Mouse (Mus musculus) heart, adult 11 months (tissue): Measurements from ENCODE around the gene Sh3glb1.

ENCODE experiments used
- DNase-seq: peaks from one replicate; pipeline ENCODE4 v3.0.0; 2022

Sh3glb1 gene

GRCm38 (mm10) chr3:144714606-144715005 lies 5.5 kb downstream of the Sh3glb1 start:
- DNase-seq: peak; percentile 93

- peak; percentile 95 for DNase-seq
Measured at GRCm38 (mm10) chr3:144714126-144714525, 6.0 kb downstream of the Sh3glb1 start.

GRCm38 (mm10) chr3:144711607-144712206 lies 8.4 kb downstream of the Sh3glb1 start:
- peak; percentile 87 for DNase-seq

GRCm38 (mm10) chr3:144708612-144709011 lies 11.5 kb downstream of the Sh3glb1 start:
- DNase-seq: peak; percentile 80

GRCm38 (mm10) chr3:144703959-144704358 lies 16.2 kb downstream of the Sh3glb1 start:
- no peak for DNase-seq

DNA sequence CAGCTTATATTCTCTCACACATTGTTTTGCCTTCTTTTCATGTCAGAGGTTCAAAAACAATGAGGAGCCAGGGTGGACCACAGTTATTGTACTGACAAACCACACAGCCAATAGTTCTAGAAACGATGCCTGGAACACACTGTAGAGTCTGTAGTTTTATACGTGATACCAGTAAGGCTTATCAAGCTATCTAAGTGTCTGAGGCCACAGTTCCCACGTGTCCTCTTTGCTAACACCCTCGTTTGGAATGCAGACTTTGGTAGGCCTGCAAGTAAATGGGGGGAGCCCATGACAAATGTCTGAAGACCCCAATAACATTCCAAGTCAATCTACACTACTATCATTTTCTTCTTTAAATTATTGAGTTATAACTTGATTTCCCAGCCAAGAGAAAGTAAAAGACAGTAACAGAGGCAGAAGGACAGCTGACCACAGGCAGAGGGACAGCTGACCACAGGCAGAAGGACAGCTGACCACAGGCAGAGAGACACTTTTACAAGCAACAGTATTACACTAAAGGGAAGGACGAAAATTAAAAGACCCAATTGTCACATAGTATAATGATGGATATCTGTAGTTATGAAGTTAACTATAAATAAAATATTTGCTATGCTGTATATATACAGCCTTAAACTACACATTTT lies 21.2 kb downstream of the Sh3glb1 start:
- DNase-seq: no peak

DNA sequence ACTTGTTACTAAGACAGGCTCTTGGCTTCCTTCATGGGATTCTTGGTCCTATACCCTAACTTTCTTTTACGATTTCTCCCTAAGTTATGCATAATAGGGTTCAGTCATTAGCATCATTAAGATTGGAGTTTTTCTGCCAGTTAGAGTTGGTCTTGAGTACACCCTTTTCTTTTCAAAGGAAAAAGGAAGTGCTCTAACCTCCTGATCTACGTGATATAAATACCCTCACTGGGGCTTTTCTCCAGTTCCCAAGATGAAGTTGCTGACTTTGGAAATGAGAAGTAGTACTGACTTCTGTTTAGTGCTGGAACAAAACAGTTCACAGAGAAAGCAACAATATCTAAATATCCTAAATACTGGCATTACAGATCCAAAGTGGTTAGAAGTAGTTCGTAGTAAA lies 22.2 kb downstream of the Sh3glb1 start:
- no peak for DNase-seq

DNA sequence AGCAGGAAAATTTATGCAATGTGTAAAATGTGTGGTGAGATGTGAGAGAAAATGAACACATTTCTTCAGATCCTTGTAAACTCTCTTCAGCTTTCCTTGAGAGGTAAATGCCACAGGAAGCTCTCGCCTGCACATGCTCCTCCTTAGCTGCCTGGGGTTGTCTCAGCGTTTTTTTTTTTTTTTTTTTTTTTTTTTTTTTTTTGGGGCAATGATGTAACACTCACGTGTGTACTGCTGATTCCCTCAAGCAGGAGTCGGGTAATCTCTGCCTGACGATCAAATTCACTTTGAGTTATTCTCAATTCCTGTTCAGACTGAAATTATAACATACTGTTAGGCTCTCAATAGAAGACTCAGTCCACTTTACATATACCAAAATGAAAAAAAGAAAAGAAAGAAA lies 23.0 kb downstream of the Sh3glb1 start:
- DNase-seq: no peak

DNA sequence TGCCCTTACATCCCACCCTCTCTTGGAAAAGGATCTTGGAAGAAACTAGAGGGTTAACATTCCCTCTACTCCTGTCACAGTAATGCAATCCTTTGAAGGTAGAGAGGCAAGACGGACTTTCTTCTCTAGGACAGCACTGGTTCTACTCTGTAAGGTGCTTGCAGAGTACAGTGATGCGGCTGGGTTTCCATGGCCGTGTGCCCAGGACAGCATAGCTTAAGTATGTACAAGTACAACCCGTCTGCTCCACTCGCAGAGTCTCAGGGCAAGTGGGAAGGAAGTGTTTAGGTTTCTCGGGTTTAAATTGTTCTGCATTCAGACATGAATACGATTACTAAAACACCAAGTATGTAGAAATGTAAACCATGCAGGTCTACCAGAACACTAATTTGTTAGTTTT lies 25.2 kb downstream of the Sh3glb1 start:
- no peak for DNase-seq

- peak; percentile 81 for DNase-seq
Measured at GRCm38 (mm10) chr3:144694040-144694439, 26.1 kb downstream of the Sh3glb1 start.

DNA sequence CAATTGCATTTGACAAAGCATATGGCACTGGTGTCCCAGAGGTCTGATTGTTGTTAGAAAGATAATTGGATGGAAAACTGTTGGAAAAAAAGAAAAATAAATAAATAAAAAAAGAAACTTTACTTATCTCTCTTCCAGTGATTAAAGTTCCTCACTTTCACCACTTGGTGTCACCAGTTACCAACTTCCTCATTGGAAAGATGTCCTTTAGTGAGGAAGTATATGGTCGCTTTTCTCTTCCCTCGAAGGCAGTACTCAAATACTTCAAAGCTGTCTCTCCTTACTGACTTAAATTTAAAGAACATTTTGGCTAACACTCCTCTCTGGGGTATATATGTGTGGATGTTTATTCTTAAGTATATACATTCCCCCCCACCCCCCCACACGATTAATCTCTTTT lies 28.1 kb downstream of the Sh3glb1 start:
- no peak for DNase-seq

- no peak for DNase-seq
Measured at GRCm38 (mm10) chr3:144689236-144689635, 30.9 kb downstream of the Sh3glb1 start.

GRCm38 (mm10) chr3:144688284-144688683 lies 31.9 kb downstream of the Sh3glb1 start:
- no peak for DNase-seq

DNA sequence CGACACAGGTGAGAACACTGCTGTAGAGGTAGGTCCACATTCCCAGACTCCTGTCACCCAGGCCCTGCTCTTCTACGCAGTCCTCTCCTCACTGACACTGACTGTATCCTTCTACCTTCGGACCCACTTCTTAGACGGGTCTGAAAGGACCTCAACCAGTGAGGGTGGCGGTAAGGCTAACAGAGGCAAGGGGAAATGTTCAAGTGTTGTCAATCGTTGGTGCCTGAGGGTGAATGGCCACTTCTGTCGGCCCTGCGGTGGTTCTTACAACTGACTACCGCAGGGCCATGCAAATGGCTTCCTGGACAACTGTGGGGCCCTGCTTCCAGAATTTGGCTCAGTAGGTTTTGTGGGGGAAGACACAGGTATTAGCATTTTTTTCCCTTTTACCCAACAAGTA lies 32.5 kb downstream of the Sh3glb1 start:
- peak; percentile 72 for DNase-seq

DNA sequence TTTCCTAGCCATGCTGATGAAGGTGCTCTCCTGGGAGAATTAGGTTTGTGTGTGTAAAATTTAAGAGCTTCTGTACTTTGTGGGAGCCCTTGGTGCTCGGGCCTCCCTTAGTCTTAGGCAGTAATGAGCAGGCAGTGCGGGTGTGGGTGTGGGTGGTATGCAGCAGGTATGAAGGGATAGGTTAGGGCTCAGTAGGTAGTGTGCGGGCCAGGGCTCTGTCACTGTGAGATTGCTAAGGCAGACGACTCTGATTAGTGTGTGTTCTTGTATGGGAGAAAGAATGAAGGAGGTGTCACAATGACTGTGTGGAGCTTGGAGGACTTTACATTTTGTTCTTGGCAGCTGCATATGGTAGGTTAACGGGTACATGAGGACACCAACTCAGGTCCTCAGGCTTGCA lies 34.0 kb downstream of the Sh3glb1 start:
- no peak for DNase-seq

DNA sequence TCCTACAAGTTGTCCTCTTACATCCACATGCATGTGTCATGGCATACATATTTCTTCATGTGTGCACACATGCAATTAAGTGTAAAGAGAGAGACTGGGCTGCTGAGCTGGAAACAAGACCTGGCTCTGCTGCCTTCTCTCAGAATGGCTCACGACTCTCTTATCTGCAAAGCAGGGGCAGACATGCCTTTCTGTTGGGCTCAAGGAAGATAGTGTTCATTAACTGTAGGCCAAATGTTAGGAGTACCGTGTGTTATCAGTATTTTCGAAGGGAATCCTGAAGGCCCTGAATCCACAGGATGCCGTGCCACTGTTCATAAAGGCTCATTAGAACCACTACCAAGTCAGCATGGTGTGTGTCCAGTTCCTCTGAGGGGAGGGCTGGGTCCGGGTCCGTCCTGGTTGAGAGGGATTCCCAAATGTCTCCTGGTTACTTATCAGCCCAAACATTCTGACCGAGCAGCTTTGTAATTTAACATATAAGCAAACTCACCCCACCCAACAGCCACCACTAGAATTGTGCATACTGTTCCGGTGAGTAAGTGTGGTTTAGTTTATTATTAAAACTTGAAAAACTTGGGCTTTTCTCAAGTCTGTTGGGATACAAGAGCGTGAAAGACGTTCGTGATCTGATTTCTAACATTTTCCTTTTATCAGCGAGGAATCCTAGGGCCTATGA lies 36.9 kb downstream of the Sh3glb1 start:
- no peak for DNase-seq

DNA sequence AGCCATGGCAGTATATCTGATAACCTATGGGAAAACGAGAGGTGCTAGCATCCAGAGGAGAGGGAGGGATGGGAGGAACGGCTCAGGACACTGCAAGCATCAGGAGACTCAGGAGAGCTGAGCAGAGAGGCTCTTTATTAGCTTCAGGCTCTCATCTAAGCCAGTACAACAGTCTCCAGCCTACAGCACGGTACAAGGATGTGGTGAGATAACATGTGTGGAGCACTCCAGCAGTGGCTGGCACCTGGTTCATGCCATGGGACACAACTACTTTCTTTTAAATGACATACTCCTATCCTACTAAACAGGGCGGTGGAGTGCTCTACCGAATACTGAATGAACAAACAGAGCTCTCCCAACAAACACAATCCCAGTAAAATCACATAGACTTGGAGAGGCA lies 38.6 kb downstream of the Sh3glb1 start:
- DNase-seq: no peak

DNA sequence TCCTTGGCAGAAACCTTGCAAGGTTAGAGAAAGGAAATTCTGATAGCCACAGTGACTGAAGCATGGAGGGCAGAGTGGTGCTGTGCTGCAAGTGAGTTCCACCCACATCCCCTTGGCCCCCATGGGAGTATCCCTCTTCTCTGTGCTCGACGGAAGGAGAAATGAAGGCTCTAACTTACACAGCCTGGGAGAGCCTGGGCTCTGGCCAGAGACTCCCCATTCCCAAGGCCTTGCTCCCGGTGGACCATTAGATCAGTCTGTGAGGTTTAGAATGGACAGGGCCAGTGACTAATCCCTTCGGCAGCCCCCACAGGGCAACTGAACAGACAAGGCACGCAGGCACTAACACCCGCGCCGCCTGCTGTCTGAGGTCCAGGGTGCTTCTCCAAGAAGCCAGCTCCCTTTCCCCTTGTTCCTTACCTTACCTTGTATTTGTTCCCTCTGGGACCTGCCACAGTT lies 40.4 kb downstream of the Sh3glb1 start:
- peak; percentile 94 for DNase-seq

GRCm38 (mm10) chr3:144679137-144679536 lies 41.0 kb downstream of the Sh3glb1 start:
- DNase-seq: peak; percentile 87

DNA sequence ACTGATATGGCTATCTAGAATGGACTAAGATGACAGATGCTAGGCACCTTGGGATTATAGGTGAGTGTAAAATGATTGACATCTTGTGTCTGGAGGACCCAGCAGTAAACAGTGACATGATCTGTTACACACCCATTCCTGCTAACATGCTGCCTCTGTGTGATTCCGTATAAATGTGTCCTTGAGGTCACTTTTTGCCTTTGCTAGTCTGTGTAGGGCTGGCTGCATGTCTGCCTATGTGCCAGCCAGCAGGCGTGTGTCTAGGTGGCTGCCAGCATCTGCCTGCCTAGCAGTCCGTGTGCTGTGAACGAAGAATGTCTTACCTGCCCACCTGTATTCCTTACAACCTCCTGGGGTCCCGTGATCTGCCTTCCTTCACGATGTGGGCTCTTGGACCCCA lies 42.4 kb downstream of the Sh3glb1 start:
- DNase-seq: peak; percentile 88

GRCm38 (mm10) chr3:144676249-144676648 lies 43.9 kb downstream of the Sh3glb1 start:
- DNase-seq: no peak

DNA sequence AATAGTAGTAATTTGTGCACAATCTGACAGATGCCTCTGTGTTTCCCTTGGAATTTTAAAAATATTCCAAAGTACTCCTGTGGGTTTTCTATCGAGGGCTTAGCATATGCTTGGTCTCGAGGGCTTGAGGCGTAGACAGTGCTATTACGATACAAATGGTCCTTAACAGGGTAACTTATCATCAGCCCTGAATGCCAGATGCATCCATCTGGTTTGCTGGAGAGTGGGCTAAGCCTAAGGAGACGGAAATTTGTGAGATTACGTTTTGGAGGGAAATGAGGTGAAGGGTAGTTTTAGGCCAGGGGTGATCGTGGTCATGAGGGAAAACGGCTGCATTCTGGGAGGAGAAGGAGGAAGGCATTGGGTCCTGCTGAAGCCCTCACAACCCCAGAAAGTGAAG lies 48.1 kb downstream of the Sh3glb1 start:
- peak; percentile 94 for DNase-seq

GRCm38 (mm10) chr3:144669944-144670874 lies 49.9 kb downstream of the Sh3glb1 start:
- peak; percentile 86 for DNase-seq
